9 mouse cellular contexts compared by ENCODE assay signal in genomic region chr19:32555257-32555656, GRCm38 (mm10). TPM values are rescaled to one million over a fixed set of nuclear protein-coding genes. Genes with fewer than 3 reads are reported as not detected.
DNase-seq lines count a peak whose midpoint lies in the region; ATAC-seq and TF ChIP-seq lines count a peak whose summit lies in the region.
"Had no signal": no experiment of that assay in that cellular context is flagged by ENCODE, and none has a peak within 500 bp of the region (broad histone marks: within the 10 kb centered on the region; RNA-seq: fewer than 3 reads in every experiment).

No protein-coding gene starts in this region.

- no peaks in the 10 kb centered on the region for H3K9me3 ChIP-seq in midbrain, embryonic 16.5 days (replicated peaks; ENCODE audit: control insufficient read depth, low read length, poor library complexity, severe bottlenecking)
- no peaks in the 10 kb centered on the region for H3K9me3 ChIP-seq in midbrain, embryonic 13.5 days
- H3K9me3 ChIP-seq in limb, embryonic 14.5 days (ENCODE audit: control insufficient read depth, low read length) = no peaks in the 10 kb centered on the region
- H3K9me3 ChIP-seq in liver, embryonic 11.5 days (ENCODE audit: control insufficient read depth, low read length) = no peaks in the 10 kb centered on the region

- no peaks in the 10 kb centered on the region for H3K4me1 ChIP-seq in midbrain, embryonic 16.5 days (ENCODE audit: control insufficient read depth, insufficient read depth, low read length)
- peaks cover 6% of the 10 kb centered on the region; the same call in 1 of the 2 replicates for H3K4me1 ChIP-seq in midbrain, embryonic 13.5 days (replicated peaks)
- peaks cover 18% of the 10 kb centered on the region for H3K4me1 ChIP-seq in limb, embryonic 14.5 days (ENCODE audit: control insufficient read depth, insufficient read depth, low read length)
- no peaks in the 10 kb centered on the region for H3K4me1 ChIP-seq in liver, embryonic 11.5 days (replicated peaks; ENCODE audit: control insufficient read depth, insufficient read depth, low read length)

- no peak overlapping the region for H3K27ac ChIP-seq in midbrain, embryonic 16.5 days (ENCODE audit: low read length)
- H3K27ac ChIP-seq in midbrain, embryonic 13.5 days = no peak overlapping the region
- H3K27ac ChIP-seq in limb, embryonic 14.5 days (replicated peaks; ENCODE audit: low read depth, low read length) = peak overlapping the region; percentile 73
- no peak overlapping the region for H3K27ac ChIP-seq in liver, embryonic 11.5 days (ENCODE audit: low read depth, low read length)

- WGBS in midbrain, embryonic 16.5 days = 14% methylated on average over 3 of the region's 3 CpGs
- WGBS in midbrain, embryonic 13.5 days = 25% methylated on average over 3 of the region's 3 CpGs
- 14% methylated on average over 3 of the region's 3 CpGs for WGBS in limb, embryonic 14.5 days
- WGBS in liver, embryonic 11.5 days = 56% methylated on average over 3 of the region's 3 CpGs

- H3K9ac ChIP-seq in midbrain, embryonic 16.5 days (ENCODE audit: low read depth, low read length) = no peak overlapping the region
- H3K9ac ChIP-seq in midbrain, embryonic 13.5 days (replicated peaks) = no peak overlapping the region
- no peak overlapping the region for H3K9ac ChIP-seq in limb, embryonic 14.5 days (ENCODE audit: low read depth, low read length, severe bottlenecking)
- no peak overlapping the region for H3K9ac ChIP-seq in liver, embryonic 11.5 days (ENCODE audit: low read depth, low read length)

- no peak for DNase-seq in frontal cortex, postnatal 25 days (ENCODE audit: low spot score in 2 of 2)
- peak; percentile 29 for DNase-seq in forelimb bud, embryonic 11.5 days (ENCODE audit: low read depth, low spot score)
- peak; percentile 73 for DNase-seq in limb, embryonic 14.5 days (ENCODE audit: low spot score)
- no peak for DNase-seq in liver, embryonic 11.5 days (ENCODE audit: low spot score)
- DNase-seq in adrenal gland, adult 2 months = no peak
- DNase-seq: liver had no signal

- no peaks in the 10 kb centered on the region for H3K36me3 ChIP-seq in midbrain, embryonic 16.5 days (ENCODE audit: control insufficient read depth, insufficient read depth, low read length)
- no peaks in the 10 kb centered on the region for H3K36me3 ChIP-seq in midbrain, embryonic 13.5 days
- H3K36me3 ChIP-seq in limb, embryonic 14.5 days (ENCODE audit: control insufficient read depth, insufficient read depth, low read length) = no peaks in the 10 kb centered on the region
- H3K36me3 ChIP-seq in liver, embryonic 11.5 days (ENCODE audit: control insufficient read depth, insufficient read depth, low read length) = no peaks in the 10 kb centered on the region

- 0 out of 2 replicates have a peak, but pooled peaks have one; percentile 27 for ATAC-seq in frontal cortex, adult (ENCODE audit: low TSS enrichment)
- peak; percentile 70 for ATAC-seq in midbrain, embryonic 16.5 days
- no peak for ATAC-seq in midbrain, embryonic 13.5 days
- peak; percentile 76 for ATAC-seq in limb, embryonic 14.5 days (ENCODE audit: low FRiP score, low read depth)
- no peak for ATAC-seq in liver, embryonic 11.5 days (replicated peaks; ENCODE audit: low FRiP score)

- H3K4me2 ChIP-seq in midbrain, embryonic 16.5 days (ENCODE audit: low read length) = no peak overlapping the region
- no peak overlapping the region for H3K4me2 ChIP-seq in midbrain, embryonic 13.5 days (replicated peaks)
- H3K4me2 ChIP-seq in limb, embryonic 14.5 days (replicated peaks; ENCODE audit: low read depth, low read length, severe bottlenecking) = no peak overlapping the region
- H3K4me2 ChIP-seq in liver, embryonic 11.5 days = no peak overlapping the region

- no peak overlapping the region for H3K4me3 ChIP-seq in midbrain, embryonic 16.5 days (ENCODE audit: low read depth, low read length)
- H3K4me3 ChIP-seq in midbrain, embryonic 13.5 days (replicated peaks) = no peak overlapping the region
- no peak overlapping the region for H3K4me3 ChIP-seq in limb, embryonic 14.5 days (replicated peaks; ENCODE audit: low read length)
- no peak overlapping the region for H3K4me3 ChIP-seq in liver, embryonic 11.5 days (ENCODE audit: low read depth, low read length)

- no peak for TF ChIP-seq POLR2A in limb, embryonic 14.5 days (IDR thresholded peaks at IDR 0.05; ENCODE audit: borderline replicate concordance, extremely low read depth, insufficient read depth, insufficient read length)

- no peaks in the 10 kb centered on the region for H3K27me3 ChIP-seq in midbrain, embryonic 16.5 days (ENCODE audit: control insufficient read depth, insufficient read depth, low read depth, low read length)
- H3K27me3 ChIP-seq in midbrain, embryonic 13.5 days = no peaks in the 10 kb centered on the region
- no peaks in the 10 kb centered on the region for H3K27me3 ChIP-seq in limb, embryonic 14.5 days (ENCODE audit: control insufficient read depth, insufficient read depth, low read length)
- no peaks in the 10 kb centered on the region for H3K27me3 ChIP-seq in liver, embryonic 11.5 days (replicated peaks; ENCODE audit: control insufficient read depth, insufficient read depth, low read length)

RNA-seq across cellular contexts. Expression of gene Papss2, which starts 40.3 kb away (rescaled TPM):
- 0.67 and 1.0 TPM in 2 replicates for polyA plus RNA-seq in midbrain, embryonic 16.5 days (2015; fragmentation: Nextera tagmentation; extraction: Ambion mirVana)
- polyA plus RNA-seq in midbrain, embryonic 13.5 days (2015; fragmentation: Nextera tagmentation; extraction: Ambion mirVana) = 0.39 and 0.41 TPM in 2 replicates
- 61.1 and 62.0 TPM in 2 replicates for polyA plus RNA-seq in limb, embryonic 14.5 days (2012; rRNA removed)
- 48.2 and 51.1 TPM in 2 replicates for polyA plus RNA-seq in limb, embryonic 14.5 days (2014; fragmentation: Nextera tagmentation; extraction: Ambion mirVana)
- 3.4 and 3.5 TPM in 2 replicates for polyA plus RNA-seq in liver, embryonic 11.5 days (2014; fragmentation: Nextera tagmentation; extraction: Ambion mirVana)
- total RNA-seq in adrenal gland, adult 2 months (2021) = 10 to 100 TPM; 11.1 to 20.8 TPM
- 0.91 and 1.1 TPM in 2 replicates for polyA plus RNA-seq in adrenal gland, adult 2 months (2012; rRNA removed)

Comparison
In these comparisons a context has a peak if more than half of its experiments do, and no peak if none do; other contexts are left out.
1. ATAC-seq: peak in frontal cortex, adult (single experiment), midbrain, embryonic 16.5 days (single experiment) and limb, embryonic 14.5 days (single experiment); none in midbrain, embryonic 13.5 days (single experiment) and liver, embryonic 11.5 days (single experiment).
2. DNase-seq: peak in forelimb bud, embryonic 11.5 days (single experiment) and limb, embryonic 14.5 days (single experiment); none in frontal cortex, postnatal 25 days (0 of 2), liver, embryonic 11.5 days (single experiment) and adrenal gland, adult 2 months (single experiment).
3. RNA of gene Papss2, which starts 40.3 kb away (polyA plus RNA-seq): 48.2 to 62.0 TPM in limb, embryonic 14.5 days; 3.4 to 3.5 TPM in liver, embryonic 11.5 days, 0.91 to 1.1 TPM in adrenal gland, adult 2 months, 0.67 to 1.0 TPM in midbrain, embryonic 16.5 days and 0.39 to 0.41 TPM in midbrain, embryonic 13.5 days; every median in the first group is over 10 times any median in the second.